12 mouse cellular contexts compared by ENCODE assay signal in the genomic region with DNA sequence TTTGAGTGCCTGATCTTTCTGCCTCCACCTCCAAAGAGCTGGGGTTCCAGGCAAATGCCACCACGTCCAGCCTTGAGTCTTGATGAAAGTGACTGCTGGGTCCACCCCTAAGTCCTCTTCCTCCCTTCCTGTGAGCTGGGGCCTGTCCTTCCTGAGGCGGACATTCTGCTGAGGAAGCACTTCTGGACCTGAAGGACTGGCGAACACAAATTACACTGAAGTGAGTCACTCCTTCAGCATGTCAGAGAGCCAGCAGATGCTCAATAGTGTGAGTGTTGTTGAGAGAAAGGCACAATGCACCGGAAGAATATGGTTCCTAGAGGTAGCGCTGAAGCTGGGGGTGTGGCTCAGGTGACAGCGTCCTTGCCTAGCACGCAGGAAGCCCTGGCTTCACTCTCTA. TPM values are rescaled to one million over a fixed set of nuclear protein-coding genes. Genes with fewer than 3 reads are reported as not detected.
DNase-seq lines count a peak whose midpoint lies in the region; ATAC-seq and TF ChIP-seq lines count a peak whose summit lies in the region.
"Had no signal": no experiment of that assay in that cellular context is flagged by ENCODE, and none has a peak within 500 bp of the region (broad histone marks: within the 10 kb centered on the region; RNA-seq: fewer than 3 reads in every experiment).

No protein-coding gene starts in this region.

- no peaks in the 10 kb centered on the region for H3K9me3 ChIP-seq in heart, embryonic 13.5 days
- no peaks in the 10 kb centered on the region for H3K9me3 ChIP-seq in limb, embryonic 10.5 days (replicated peaks)
- H3K9me3 ChIP-seq: forebrain, embryonic 10.5 days had no signal

- no peaks in the 10 kb centered on the region for H3K36me3 ChIP-seq in heart, embryonic 13.5 days
- H3K36me3 ChIP-seq in limb, embryonic 10.5 days, result peaks cover 32% of the 10 kb centered on the region
- H3K36me3 ChIP-seq in thymus, adult 2 months (ENCODE audit: control insufficient read depth, insufficient read depth, low read length), result no peaks in the 10 kb centered on the region
- H3K36me3 ChIP-seq: forebrain, embryonic 10.5 days had no signal

- no peak for DNase-seq in heart, adult 9 months (ENCODE audit: low spot score in 2 of 2)
- peak; percentile 95 for DNase-seq in 3T3-L1 (ENCODE audit: low read depth, low spot score)
- DNase-seq in adipocyte (ENCODE audit: low spot score), result peak; percentile 33
- no peak for DNase-seq in limb, embryonic 10.5 days (ENCODE audit: low spot score)
- no peak for DNase-seq in thymus, adult 2 months
- no peak for DNase-seq in thymus, postnatal 4 days
- DNase-seq in gastrocnemius, postnatal 4 days (ENCODE audit: low spot score in 2 of 2), result no peak
- DNase-seq: adrenal gland, adult 8-10 months; cerebellum, postnatal 36 days had no signal

- no peak for TF ChIP-seq CTCF in thymus, adult 2 months (IDR thresholded peaks at IDR 0.05; ENCODE audit: borderline replicate concordance, control insufficient read depth, extremely low read depth, insufficient read depth, low read length, poor library complexity)

- ATAC-seq in heart, embryonic 13.5 days (ENCODE audit: extremely low read depth, insufficient number of reproducible peaks, low FRiP score, low TSS enrichment), result no peak
- ATAC-seq: hindbrain, postnatal 0 days had no signal

- no peak overlapping the region for H3K4me3 ChIP-seq in heart, embryonic 13.5 days
- H3K4me3 ChIP-seq in limb, embryonic 10.5 days, result no peak overlapping the region
- H3K4me3 ChIP-seq in thymus, adult 2 months (ENCODE audit: control insufficient read depth, insufficient read depth, low read length), result no peak overlapping the region
- H3K4me3 ChIP-seq: forebrain, embryonic 10.5 days had no signal

- H3K27me3 ChIP-seq in heart, embryonic 13.5 days (replicated peaks), result peaks cover 9% of the 10 kb centered on the region; the same call in 1 of the 2 replicates
- H3K27me3 ChIP-seq in limb, embryonic 10.5 days (ENCODE audit: low read depth, poor library complexity, severe bottlenecking), result no peaks in the 10 kb centered on the region
- H3K27me3 ChIP-seq in thymus, adult 2 months (ENCODE audit: control insufficient read depth, insufficient read depth, low read length), result 0 out of 2 replicates have a peak, but pooled peaks cover 2% of the 10 kb centered on the region

- H3K9ac ChIP-seq in heart, embryonic 13.5 days, result no peak overlapping the region

- H3K4me1 ChIP-seq in heart, embryonic 13.5 days, result peaks cover 21% of the 10 kb centered on the region
- peaks cover 69% of the 10 kb centered on the region for H3K4me1 ChIP-seq in limb, embryonic 10.5 days
- no peaks in the 10 kb centered on the region for H3K4me1 ChIP-seq in thymus, adult 2 months (replicated peaks; ENCODE audit: control insufficient read depth, insufficient read depth, low read length)

- H3K4me2 ChIP-seq in heart, embryonic 13.5 days, result no peak overlapping the region

- TF ChIP-seq POLR2A in thymus, adult 2 months (IDR thresholded peaks at IDR 0.05; ENCODE audit: control insufficient read depth, extremely low read depth, insufficient read depth, low read length, poor library complexity), result no peak

- H3K27ac ChIP-seq in heart, embryonic 13.5 days (replicated peaks), result peak overlapping the region; percentile 49
- H3K27ac ChIP-seq in limb, embryonic 10.5 days, result peak overlapping the region; percentile 47
- H3K27ac ChIP-seq in thymus, adult 2 months (ENCODE audit: control insufficient read depth, insufficient read depth, low read length), result no peak overlapping the region
- H3K27ac ChIP-seq: forebrain, embryonic 10.5 days; hindbrain, postnatal 0 days had no signal

- WGBS in heart, embryonic 13.5 days, result 38% methylated on average over 7 of the region's 7 CpGs
- 71% methylated on average over 7 of the region's 7 CpGs for WGBS in limb, embryonic 10.5 days
- WGBS in thymus, adult 2 months, result 66% methylated on average over 7 of the region's 7 CpGs

RNA-seq across cellular contexts. Expression of a gene that starts 26.8 kb away (rescaled TPM):
- 32.9 and 35.2 TPM in 2 replicates for polyA plus RNA-seq in heart, embryonic 13.5 days (2015; fragmentation: Nextera tagmentation; extraction: Ambion mirVana)
- polyA plus RNA-seq in limb, embryonic 10.5 days (2016; fragmentation: Nextera tagmentation; extraction: Ambion mirVana), result 61.3 and 74.8 TPM in 2 replicates
- polyA plus RNA-seq in thymus, adult 2 months (2012; rRNA removed), result 517 and 528 TPM in 2 replicates
- 10 to 100 TPM; 53.4 to 60.4 TPM for total RNA-seq in gastrocnemius, postnatal 4 days (2021)

RNA-seq across cellular contexts. Expression of a gene that starts 27.8 kb away (rescaled TPM):
- 3.4 and 4.5 TPM in 2 replicates for polyA plus RNA-seq in heart, embryonic 13.5 days (2015; fragmentation: Nextera tagmentation; extraction: Ambion mirVana)
- 27.1 and 33.6 TPM in 2 replicates for polyA plus RNA-seq in limb, embryonic 10.5 days (2016; fragmentation: Nextera tagmentation; extraction: Ambion mirVana)
- 10.7 and 12.1 TPM in 2 replicates for polyA plus RNA-seq in thymus, adult 2 months (2012; rRNA removed)
- 10 to 100 TPM; 36.5 to 38.7 TPM for total RNA-seq in gastrocnemius, postnatal 4 days (2021)

RNA-seq across cellular contexts. Expression of a gene that starts 37.5 kb away (rescaled TPM):
- polyA plus RNA-seq in heart, embryonic 13.5 days (2015; fragmentation: Nextera tagmentation; extraction: Ambion mirVana), result 286 and 336 TPM in 2 replicates
- 440 and 446 TPM in 2 replicates for polyA plus RNA-seq in limb, embryonic 10.5 days (2016; fragmentation: Nextera tagmentation; extraction: Ambion mirVana)
- 147 and 168 TPM in 2 replicates for polyA plus RNA-seq in thymus, adult 2 months (2012; rRNA removed)
- 100 to 1,000 TPM; 160 to 162 TPM for total RNA-seq in gastrocnemius, postnatal 4 days (2021)

RNA-seq across cellular contexts. Expression of a gene that starts 38.2 kb away (rescaled TPM):
- 22.0 and 22.2 TPM in 2 replicates for polyA plus RNA-seq in heart, embryonic 13.5 days (2015; fragmentation: Nextera tagmentation; extraction: Ambion mirVana)
- 20.4 and 25.0 TPM in 2 replicates for polyA plus RNA-seq in limb, embryonic 10.5 days (2016; fragmentation: Nextera tagmentation; extraction: Ambion mirVana)
- 36.6 and 37.5 TPM in 2 replicates for polyA plus RNA-seq in thymus, adult 2 months (2012; rRNA removed)
- total RNA-seq in gastrocnemius, postnatal 4 days (2021), result 10 to 100 TPM; 91.5 to 93.0 TPM

RNA-seq across cellular contexts. Expression of a gene that starts 56.4 kb away (rescaled TPM):
- 47.5 and 49.0 TPM in 2 replicates for polyA plus RNA-seq in heart, embryonic 13.5 days (2015; fragmentation: Nextera tagmentation; extraction: Ambion mirVana)
- 36.3 and 37.0 TPM in 2 replicates for polyA plus RNA-seq in limb, embryonic 10.5 days (2016; fragmentation: Nextera tagmentation; extraction: Ambion mirVana)
- 192 and 257 TPM in 2 replicates for polyA plus RNA-seq in thymus, adult 2 months (2012; rRNA removed)
- 10 to 100 TPM; 56.4 to 58.6 TPM for total RNA-seq in gastrocnemius, postnatal 4 days (2021)

Comparison
In these comparisons a context has a peak if more than half of its experiments do, and no peak if none do; other contexts are left out.
1. DNase-seq: peak in 3T3-L1 (single experiment) and adipocyte (single experiment); none in heart, adult 9 months (0 of 2), limb, embryonic 10.5 days (single experiment), thymus, adult 2 months (single experiment), thymus, postnatal 4 days (single experiment) and gastrocnemius, postnatal 4 days (0 of 2).